ENCODE assay signal across 19 mouse cellular contexts in genomic region chr15:80020516-80020915, GRCm38 (mm10). TPM values are rescaled to one million over a fixed set of nuclear protein-coding genes. Genes with fewer than 3 reads are reported as not detected.
DNase-seq lines count a peak whose midpoint lies in the region; ATAC-seq and TF ChIP-seq lines count a peak whose summit lies in the region.
"Had no signal": no experiment of that assay in that cellular context is flagged by ENCODE, and none has a peak within 500 bp of the region (broad histone marks: within the 10 kb centered on the region; RNA-seq: fewer than 3 reads in every experiment).

No protein-coding gene starts in this region.

- no peak overlapping the region for H3K9ac ChIP-seq in lung, embryonic 16.5 days (ENCODE audit: low read length)
- H3K9ac ChIP-seq: heart, embryonic 12.5 days; hindbrain, embryonic 12.5 days; intestine, embryonic 15.5 days; liver, embryonic 13.5 days had no signal

- no peak overlapping the region for H3K4me3 ChIP-seq in heart, embryonic 10.5 days
- H3K4me3 ChIP-seq in lung, embryonic 16.5 days (ENCODE audit: low read length) = no peak overlapping the region
- H3K4me3 ChIP-seq in brown adipose tissue, adult 24 weeks (ENCODE audit: insufficient read depth, low read depth, low read length) = no peak overlapping the region
- H3K4me3 ChIP-seq in thymus, adult 2 months (ENCODE audit: control insufficient read depth, insufficient read depth, low read length) = no peak overlapping the region
- H3K4me3 ChIP-seq: forebrain, embryonic 10.5 days; heart, embryonic 12.5 days; hindbrain, embryonic 12.5 days; intestine, embryonic 15.5 days; liver, embryonic 13.5 days had no signal

- H3K36me3 ChIP-seq in heart, embryonic 10.5 days = no peaks in the 10 kb centered on the region
- H3K36me3 ChIP-seq in lung, embryonic 16.5 days (ENCODE audit: control insufficient read depth, insufficient read depth, low read length) = no peaks in the 10 kb centered on the region
- no peaks in the 10 kb centered on the region for H3K36me3 ChIP-seq in thymus, adult 2 months (ENCODE audit: control insufficient read depth, insufficient read depth, low read length)
- H3K36me3 ChIP-seq: forebrain, embryonic 10.5 days; heart, embryonic 12.5 days; hindbrain, embryonic 12.5 days; intestine, embryonic 15.5 days; liver, embryonic 13.5 days had no signal

- no peak for TF ChIP-seq POLR2A in thymus, adult 2 months (IDR thresholded peaks at IDR 0.05; ENCODE audit: control insufficient read depth, extremely low read depth, insufficient read depth, low read length, poor library complexity)

- intact Hi-C loops in heart, postnatal 10 days (cut with DNase I) = no loop called here

- 0 out of 2 replicates have a peak overlapping the region, but pooled peaks have one; percentile 4 for H3K27ac ChIP-seq in heart, embryonic 10.5 days
- peak overlapping the region; percentile 50; the same call in 1 of the 2 replicates for H3K27ac ChIP-seq in lung, embryonic 16.5 days (ENCODE audit: low read length)
- peak overlapping the region; percentile 61 for H3K27ac ChIP-seq in brown adipose tissue, adult 24 weeks (replicated peaks; ENCODE audit: low read depth, low read length)
- no peak overlapping the region for H3K27ac ChIP-seq in thymus, adult 2 months (ENCODE audit: control insufficient read depth, insufficient read depth, low read length)
- H3K27ac ChIP-seq: hindbrain, embryonic 12.5 days; intestine, embryonic 15.5 days; liver, embryonic 13.5 days had no signal

- no peak for TF ChIP-seq CTCF in thymus, adult 2 months (IDR thresholded peaks at IDR 0.05; ENCODE audit: borderline replicate concordance, control insufficient read depth, extremely low read depth, insufficient read depth, low read length, poor library complexity)

- DNase-seq in heart, embryonic 10.5 days (ENCODE audit: low spot score) = no peak
- no peak for DNase-seq in heart, postnatal 10 days
- DNase-seq in lung, adult 18-20 months = no peak
- peak; percentile 31 for DNase-seq in thymus, adult 2 months
- no peak for DNase-seq in cerebellum, adult 11 months
- DNase-seq: adrenal gland, postnatal 25 days; B cell, adult 2 months; cerebellum, adult 9-10 months; layer of hippocampus, postnatal 36 days; liver, embryonic 13.5 days; right cerebral cortex, postnatal 14 days had no signal

- H3K27me3 ChIP-seq in heart, embryonic 10.5 days (ENCODE audit: insufficient read depth, poor library complexity, severe bottlenecking) = peaks cover 27% of the 10 kb centered on the region
- H3K27me3 ChIP-seq in lung, embryonic 16.5 days (ENCODE audit: control insufficient read depth, insufficient read depth, low read depth, low read length) = peaks cover 7% of the 10 kb centered on the region; the same call in 1 of the 2 replicates
- H3K27me3 ChIP-seq in thymus, adult 2 months (ENCODE audit: control insufficient read depth, insufficient read depth, low read length) = no peaks in the 10 kb centered on the region; the same call in 1 of the 2 replicates
- H3K27me3 ChIP-seq: Patski had no signal

- H3K9me3 ChIP-seq in heart, embryonic 10.5 days = no peaks in the 10 kb centered on the region
- no peaks in the 10 kb centered on the region for H3K9me3 ChIP-seq in lung, embryonic 16.5 days (ENCODE audit: control insufficient read depth, low read length)
- H3K9me3 ChIP-seq: forebrain, embryonic 10.5 days; heart, embryonic 12.5 days; hindbrain, embryonic 12.5 days; intestine, embryonic 15.5 days; liver, embryonic 13.5 days had no signal

- no peak overlapping the region for H3K4me2 ChIP-seq in lung, embryonic 16.5 days (ENCODE audit: low read depth, low read length)
- H3K4me2 ChIP-seq: heart, embryonic 12.5 days; hindbrain, embryonic 12.5 days; intestine, embryonic 15.5 days; liver, embryonic 13.5 days had no signal

- WGBS in heart, embryonic 10.5 days = 72% methylated on average over 4 of the region's 4 CpGs
- WGBS in lung, embryonic 16.5 days = 36% methylated on average over 4 of the region's 4 CpGs
- WGBS in thymus, adult 2 months = 40% methylated on average over 4 of the region's 4 CpGs

- peaks cover 36% of the 10 kb centered on the region for H3K4me1 ChIP-seq in heart, embryonic 10.5 days
- peaks cover 6% of the 10 kb centered on the region for H3K4me1 ChIP-seq in lung, embryonic 16.5 days (replicated peaks; ENCODE audit: control insufficient read depth, insufficient read depth, low read length)
- H3K4me1 ChIP-seq in brown adipose tissue, adult 24 weeks (ENCODE audit: control insufficient read depth, insufficient read depth, insufficient read length, low read length) = peaks cover 12% of the 10 kb centered on the region
- H3K4me1 ChIP-seq in thymus, adult 2 months (replicated peaks; ENCODE audit: control insufficient read depth, insufficient read depth, low read length) = peaks cover 26% of the 10 kb centered on the region

- no peak for ATAC-seq in lung, embryonic 16.5 days (ENCODE audit: low read depth)
- ATAC-seq in cerebellum, adult (ENCODE audit: insufficient number of reproducible peaks, low FRiP score, low TSS enrichment) = no peak
- ATAC-seq: intestine, embryonic 15.5 days; Patski had no signal

RNA-seq across cellular contexts. Expression of gene Pdgfb, which starts 5.7 kb away (rescaled TPM):
- 0.95 and 1.9 TPM in 2 replicates for polyA plus RNA-seq in heart, embryonic 10.5 days (2016; fragmentation: Nextera tagmentation; extraction: Ambion mirVana)
- 10 to 100 TPM; 49.2 to 56.2 TPM for total RNA-seq in heart, postnatal 10 days (2021)
- 7.2 and 7.7 TPM in 2 replicates for polyA plus RNA-seq in lung, embryonic 16.5 days (2015; fragmentation: Nextera tagmentation; extraction: Ambion mirVana)
- 9.8 and 13.0 TPM in 2 replicates for polyA plus RNA-seq in brown adipose tissue, adult 24 weeks (2012; ENCODE audit: insufficient read depth, insufficient read length, missing spikeins)
- polyA plus RNA-seq in thymus, adult 2 months (2012; rRNA removed) = 10.9 and 11.6 TPM in 2 replicates

RNA-seq across cellular contexts. Expression of gene Cbx7, which starts 49.6 kb away (rescaled TPM):
- 0.82 and 1.0 TPM in 2 replicates for polyA plus RNA-seq in heart, embryonic 10.5 days (2016; fragmentation: Nextera tagmentation; extraction: Ambion mirVana)
- total RNA-seq in heart, postnatal 10 days (2021) = 1 to 10 TPM; 3.0 to 3.8 TPM
- 3.1 and 4.3 TPM in 2 replicates for polyA plus RNA-seq in lung, embryonic 16.5 days (2015; fragmentation: Nextera tagmentation; extraction: Ambion mirVana)
- 6.8 and 7.1 TPM in 2 replicates for polyA plus RNA-seq in brown adipose tissue, adult 24 weeks (2012; ENCODE audit: insufficient read depth, insufficient read length, missing spikeins)
- 61.9 and 72.6 TPM in 2 replicates for polyA plus RNA-seq in thymus, adult 2 months (2012; rRNA removed)
